Mouse (Mus musculus) intestine, postnatal 0 days (tissue): ENCODE measurements at regions not wholly inside any gene's neighbourhood (a gene's known extent, or its start where the extent isn't known, plus 50 kb on each side); places are given as distances from the start of the nearest gene placed in this dataset.

Source experiments
- ATAC-seq: fragments of 200-750 bp; cut with Nextera tagmentation; 2 replicates; pipeline ENCODE4 v1.8.0; 2017; ENCODE audit warnings: mild to moderate bottlenecking, moderate TSS enrichment, moderate library complexity
- H3K27ac ChIP-seq: fragments of 300-500 bp; sonication (generic); 2 replicates; pipeline ENCODE4 v1.5.1; 2014; ENCODE audit warnings: mild to moderate bottlenecking, low read depth, low read length, moderate library complexity
- H3K27me3 ChIP-seq: fragments of 300-500 bp; sonication (generic); replicated peaks from 2 replicates; pipeline ENCODE4 v1.6.1; 2014; ENCODE audit warnings: low read length, mixed read lengths; ENCODE audit not compliant: control insufficient read depth, insufficient read depth
- H3K36me3 ChIP-seq: fragments of 300-500 bp; sonication (generic); 2 replicates; pipeline ENCODE4 v1.6.1; 2014; ENCODE audit warnings: mild to moderate bottlenecking, moderate library complexity; ENCODE audit not compliant: control insufficient read depth, insufficient read depth
- H3K4me1 ChIP-seq: fragments of 300-500 bp; sonication (generic); replicated peaks from 2 replicates; pipeline ENCODE4 v1.6.1; 2014; ENCODE audit warnings: antibody characterized with exemption, low read length, mixed read lengths; ENCODE audit not compliant: control insufficient read depth, insufficient read depth
- H3K4me2 ChIP-seq: fragments of 300-500 bp; sonication (generic); replicated peaks from 2 replicates; pipeline ENCODE4 v1.6.1; 2014; ENCODE audit warnings: low read depth, mild to moderate bottlenecking, moderate library complexity
- H3K4me3 ChIP-seq: fragments of 300-500 bp; sonication (generic); 2 replicates; pipeline ENCODE4 v1.5.1; 2014; ENCODE audit warnings: low read depth, low read length
- H3K9ac ChIP-seq: fragments of 300-500 bp; sonication (generic); 2 replicates; pipeline ENCODE4 v1.6.1; 2014; ENCODE audit warnings: mild to moderate bottlenecking, low read depth, low read length
- H3K9me3 ChIP-seq: fragments of 300-500 bp; sonication (generic); 2 replicates; pipeline ENCODE4 v1.6.1; 2016; ENCODE audit warnings: mixed run types; ENCODE audit not compliant: control insufficient read depth
- CTCF ChIP-seq: sonication (generic); IDR thresholded peaks from 2 replicates; pipeline ENCODE4 v1.5.1; 2016; ENCODE audit warnings: low read depth, mild to moderate bottlenecking, control low read depth, antibody characterized with exemption, moderate library complexity
- WGBS: fragments of 180-500 bp; shearing (Covaris S2); extraction: QIAGEN DNeasy Blood & Tissue Kit; methylation state at CpG from one replicate; pipeline ENCODE4 v1.1.7; 2014; 5-methylcytosine and 5-hydroxymethylcytosine counted together

- WGBS = 81% methylated on average over 2 of the region's 2 CpGs
- no peaks in the 10 kb centered on the region for H3K36me3 ChIP-seq
- H3K27me3 ChIP-seq = no peaks in the 10 kb centered on the region
- no peak for TF ChIP-seq CTCF
- H3K9me3 ChIP-seq = no peaks in the 10 kb centered on the region
- no peak overlapping the region for H3K4me3 ChIP-seq
- no peak for ATAC-seq
- H3K9ac ChIP-seq = no peak overlapping the region
- H3K27ac ChIP-seq = no peak overlapping the region
- no peaks in the 10 kb centered on the region for H3K4me1 ChIP-seq
- H3K4me2 ChIP-seq = no peak overlapping the region
Measured at GRCm38 (mm10) chr9:112837563-112837962, 601.8 kb upstream of the Arpp21 start.

- no peak for ATAC-seq
- no peak for TF ChIP-seq CTCF
Measured at GRCm38 (mm10) chr9:112834441-112835245, 598.9 kb upstream of the Arpp21 start.

GRCm38 (mm10) chr9:112831102-112831501 is 595.4 kb upstream of the Arpp21 start:
- WGBS = 88% methylated on average over 2 of the region's 2 CpGs
- no peak overlapping the region for H3K4me3 ChIP-seq
- H3K9ac ChIP-seq = no peak overlapping the region
- H3K4me1 ChIP-seq = no peaks in the 10 kb centered on the region
- no peak overlapping the region for H3K4me2 ChIP-seq
- H3K36me3 ChIP-seq = no peaks in the 10 kb centered on the region
- no peak for ATAC-seq
- H3K27me3 ChIP-seq = no peaks in the 10 kb centered on the region
- no peak for TF ChIP-seq CTCF
- no peak overlapping the region for H3K27ac ChIP-seq
- no peaks in the 10 kb centered on the region for H3K9me3 ChIP-seq

More at GRCm38 (mm10) chr9:112834441-112835245, 598.9 kb upstream of the Arpp21 start:
- Histone ChIP-seq H3K9ac (no peak overlapping the region), H3K4me3 (no peak overlapping the region), H3K36me3 (no peaks in the 10 kb centered on the region), H3K27me3 (no peaks in the 10 kb centered on the region), H3K27ac (no peak overlapping the region), H3K9me3 (no peaks in the 10 kb centered on the region), H3K4me2 (no peak overlapping the region), H3K4me1 (no peaks in the 10 kb centered on the region)
- WGBS = 89% methylated on average over 5 of the region's 5 CpGs

GRCm38 (mm10) chr9:112828602-112829001 is 592.9 kb upstream of the Arpp21 start:
- no peak for ATAC-seq
- no peaks in the 10 kb centered on the region for H3K9me3 ChIP-seq
- 58% methylated on average over 4 of the region's 4 CpGs for WGBS
- no peaks in the 10 kb centered on the region for H3K27me3 ChIP-seq
- no peaks in the 10 kb centered on the region for H3K4me1 ChIP-seq
- H3K4me2 ChIP-seq = no peak overlapping the region
- H3K27ac ChIP-seq = no peak overlapping the region
- no peaks in the 10 kb centered on the region for H3K36me3 ChIP-seq
- no peak overlapping the region for H3K4me3 ChIP-seq
- H3K9ac ChIP-seq = no peak overlapping the region
- TF ChIP-seq CTCF = no peak

GRCm38 (mm10) chr9:112826592-112826991 is 590.9 kb upstream of the Arpp21 start:
- no peak overlapping the region for H3K27ac ChIP-seq
- WGBS = 35% methylated on average over 5 of the region's 5 CpGs
- no peaks in the 10 kb centered on the region for H3K27me3 ChIP-seq
- H3K36me3 ChIP-seq = no peaks in the 10 kb centered on the region
- no peak for TF ChIP-seq CTCF
- no peak overlapping the region for H3K9ac ChIP-seq
- H3K4me2 ChIP-seq = no peak overlapping the region
- no peaks in the 10 kb centered on the region for H3K4me1 ChIP-seq
- no peaks in the 10 kb centered on the region for H3K9me3 ChIP-seq
- ATAC-seq = no peak
- no peak overlapping the region for H3K4me3 ChIP-seq

GRCm38 (mm10) chr9:112821940-112822339 is 586.2 kb upstream of the Arpp21 start:
- Histone ChIP-seq H3K4me2 (no peak overlapping the region), H3K4me3 (no peak overlapping the region), H3K27ac (no peak overlapping the region), H3K36me3 (no peaks in the 10 kb centered on the region), H3K4me1 (no peaks in the 10 kb centered on the region), H3K9ac (no peak overlapping the region), H3K27me3 (no peaks in the 10 kb centered on the region), H3K9me3 (no peaks in the 10 kb centered on the region)
- WGBS = 76% methylated on average over 1 of the region's 1 CpGs
- no peak for ATAC-seq
- TF ChIP-seq CTCF = no peak
